Mouse (Mus musculus): ENCODE results near the gene Tmem147.

GRCm38 (mm10) chr7:30698589-30698988 is 30.8 kb downstream of the Tmem147 start, which contains the start of gene 2200002J24Rik:
- TF ChIP-seq CTCF (IDR thresholded peaks at IDR 0.05; ENCODE audit: control insufficient read depth, insufficient read depth, insufficient read length) (no peak), MAX (IDR thresholded peaks at IDR 0.05) (no peak), MYOG (IDR thresholded peaks at IDR 0.05; ENCODE audit: control insufficient read depth, extremely low read depth, insufficient read length) (no peak), MYOD1 (IDR thresholded peaks at IDR 0.05; ENCODE audit: control insufficient read depth, insufficient read length, low read depth) (no peak), CEBPB (IDR thresholded peaks at IDR 0.05; ENCODE audit: low read depth) (no peak)
